Mouse (Mus musculus): ENCODE results near the gene Cenpq.

The Cenpq gene

GRCm38 (mm10) chr17:40934420-40935231, at the start of gene Cenpq, which contains the start of gene Mut:
Gene Cenpq (minus strand): TSS chr17:40935047.
Gene Mut (plus strand): TSS chr17:40934685.
- peak; percentile 92 for DNase-seq (ENCODE audit: extremely low read depth, low read depth)

- peak; percentile 5 for DNase-seq (ENCODE audit: extremely low read depth, low read depth)
Measured at GRCm38 (mm10) chr17:40977914-40978313, 43.1 kb upstream of the Cenpq start.

GRCm38 (mm10) chr17:40948518-40948917, 13.7 kb upstream of the Cenpq start:
- DNase-seq (ENCODE audit: extremely low read depth, low read depth), result no peak

- DNase-seq (ENCODE audit: extremely low read depth, low read depth), result peak; percentile 28
Measured at GRCm38 (mm10) chr17:40933985-40934384, 862 bp downstream of the Cenpq start.

GRCm38 (mm10) chr17:40915499-40915898, 19.3 kb downstream of the Cenpq start:
- DNase-seq (ENCODE audit: extremely low read depth, low read depth), result no peak

GRCm38 (mm10) chr17:40914250-40914649, 20.6 kb downstream of the Cenpq start, which contains the start of gene Glyatl3:
Gene Glyatl3 (minus strand): TSS chr17:40914350.
- no peak for DNase-seq (ENCODE audit: extremely low read depth, low read depth)

- DNase-seq (ENCODE audit: extremely low read depth, low read depth), result no peak
Measured at GRCm38 (mm10) chr17:40904721-40905154, 30.1 kb downstream of the Cenpq start.

GRCm38 (mm10) chr17:40904056-40904597, 30.7 kb downstream of the Cenpq start:
- DNase-seq (ENCODE audit: extremely low read depth, low read depth), result no peak

GRCm38 (mm10) chr17:40903345-40903744, 31.5 kb downstream of the Cenpq start:
- no peak for DNase-seq (ENCODE audit: extremely low read depth, low read depth)

- DNase-seq (ENCODE audit: extremely low read depth, low read depth), result no peak
Measured at GRCm38 (mm10) chr17:40899783-40900363, 35.0 kb downstream of the Cenpq start.

- DNase-seq (ENCODE audit: extremely low read depth, low read depth), result no peak
Measured at GRCm38 (mm10) chr17:40896863-40897262, 38.0 kb downstream of the Cenpq start.

GRCm38 (mm10) chr17:40887849-40888536, 46.9 kb downstream of the Cenpq start:
- no peak for DNase-seq (ENCODE audit: extremely low read depth, low read depth)

GRCm38 (mm10) chr17:40885155-40885554, 49.7 kb downstream of the Cenpq start:
- DNase-seq (ENCODE audit: extremely low read depth, low read depth), result no peak

- DNase-seq (ENCODE audit: extremely low read depth, low read depth), result no peak
Measured at GRCm38 (mm10) chr17:40882172-40882571, 52.7 kb downstream of the Cenpq start.

GRCm38 (mm10) chr17:40879924-40880691, 54.7 kb downstream of the Cenpq start, which contains the start of gene 9130008F23Rik:
Gene 9130008F23Rik (minus strand): TSS chr17:40880559.
- no peak for DNase-seq (ENCODE audit: extremely low read depth, low read depth)

GRCm38 (mm10) chr17:40879528-40879923, 55.3 kb downstream of the Cenpq start:
- no peak for DNase-seq (ENCODE audit: extremely low read depth, low read depth)

GRCm38 (mm10) chr17:40877741-40878140, 57.1 kb downstream of the Cenpq start:
- DNase-seq (ENCODE audit: extremely low read depth, low read depth), result no peak

- DNase-seq (ENCODE audit: extremely low read depth, low read depth), result peak; percentile 82
Measured at GRCm38 (mm10) chr17:40875568-40875967, 59.3 kb downstream of the Cenpq start.

GRCm38 (mm10) chr17:40874701-40875100, 60.1 kb downstream of the Cenpq start:
- no peak for DNase-seq (ENCODE audit: extremely low read depth, low read depth)

- peak; percentile 85 for DNase-seq (ENCODE audit: extremely low read depth, low read depth)
Measured at GRCm38 (mm10) chr17:40873582-40874011, 61.2 kb downstream of the Cenpq start.
